Mouse (Mus musculus) CH12.LX (cell line): ENCODE data around the gene Plekhm3.

Experiments used
- CHD1 ChIP-seq: IDR thresholded peaks from 2 replicates; pipeline ENCODE4 v1.6.1; 2012; ENCODE audit warnings: low read depth, low read length, improper control_type of control experiment, inconsistent platforms
- CTCF ChIP-seq, 2 experiments: IDR thresholded peaks in 1 of 2; conservative IDR thresholded peaks in 1 of 2; 2 replicates each; pipeline ENCODE4 v1.5.1; 2011 to 2012; ENCODE audit warnings: low read depth in 2 of 2, low read length in 2 of 2, improper control_type of control experiment in 1 of 2, inconsistent platforms in 1 of 2, mild to moderate bottlenecking in 1 of 2, moderate library complexity in 1 of 2
- ETS1 ChIP-seq: conservative IDR thresholded peaks from 2 replicates; pipeline ENCODE4 v1.6.1; 2012; ENCODE audit warnings: low read depth, mild to moderate bottlenecking, inconsistent platforms, low read length, improper control_type of control experiment, moderate library complexity
- HCFC1 ChIP-seq: IDR thresholded peaks from 2 replicates; pipeline ENCODE4 v1.6.1; 2012; ENCODE audit warnings: low read depth, mild to moderate bottlenecking, inconsistent platforms, low read length, improper control_type of control experiment
- KAT2A ChIP-seq: IDR thresholded peaks from 2 replicates; pipeline ENCODE4 v1.6.1; 2012; ENCODE audit warnings: low read length, improper control_type of control experiment, inconsistent platforms; ENCODE audit not compliant: insufficient replicate concordance
- MAX ChIP-seq: IDR thresholded peaks from 2 replicates; pipeline ENCODE4 v1.6.1; 2011; ENCODE audit warnings: low read length, improper control_type of control experiment
- MAZ ChIP-seq: IDR thresholded peaks from 2 replicates; pipeline ENCODE4 v1.6.1; 2012; ENCODE audit warnings: low read depth, mild to moderate bottlenecking, inconsistent platforms, low read length, improper control_type of control experiment, moderate library complexity
- NRF1 ChIP-seq: IDR thresholded peaks from 2 replicates; pipeline ENCODE4 v1.6.1; 2014; ENCODE audit warnings: low read depth, mild to moderate bottlenecking, inconsistent platforms, low read length, improper control_type of control experiment, moderate library complexity
- POLR2A ChIP-seq: IDR thresholded peaks from 2 replicates; pipeline ENCODE4 v1.6.1; 2011; ENCODE audit warnings: low read depth, mild to moderate bottlenecking, improper control_type of control experiment, low read length
- SIN3A ChIP-seq: IDR thresholded peaks from 2 replicates; pipeline ENCODE4 v1.6.1; 2012; ENCODE audit warnings: low read length, improper control_type of control experiment, inconsistent platforms
- TCF12 ChIP-seq: IDR thresholded peaks from 2 replicates; pipeline ENCODE4 v1.6.1; 2014; ENCODE audit warnings: low read depth, mild to moderate bottlenecking, inconsistent platforms, low read length, improper control_type of control experiment
- USF2 ChIP-seq: conservative IDR thresholded peaks from 2 replicates; pipeline ENCODE4 v1.6.1; 2011; ENCODE audit warnings: low read depth, low read length, improper control_type of control experiment
- ZKSCAN1 ChIP-seq: IDR thresholded peaks from 2 replicates; pipeline ENCODE4 v1.6.1; 2012; ENCODE audit warnings: low read depth, inconsistent platforms, low read length, improper control_type of control experiment, borderline replicate concordance

DNA sequence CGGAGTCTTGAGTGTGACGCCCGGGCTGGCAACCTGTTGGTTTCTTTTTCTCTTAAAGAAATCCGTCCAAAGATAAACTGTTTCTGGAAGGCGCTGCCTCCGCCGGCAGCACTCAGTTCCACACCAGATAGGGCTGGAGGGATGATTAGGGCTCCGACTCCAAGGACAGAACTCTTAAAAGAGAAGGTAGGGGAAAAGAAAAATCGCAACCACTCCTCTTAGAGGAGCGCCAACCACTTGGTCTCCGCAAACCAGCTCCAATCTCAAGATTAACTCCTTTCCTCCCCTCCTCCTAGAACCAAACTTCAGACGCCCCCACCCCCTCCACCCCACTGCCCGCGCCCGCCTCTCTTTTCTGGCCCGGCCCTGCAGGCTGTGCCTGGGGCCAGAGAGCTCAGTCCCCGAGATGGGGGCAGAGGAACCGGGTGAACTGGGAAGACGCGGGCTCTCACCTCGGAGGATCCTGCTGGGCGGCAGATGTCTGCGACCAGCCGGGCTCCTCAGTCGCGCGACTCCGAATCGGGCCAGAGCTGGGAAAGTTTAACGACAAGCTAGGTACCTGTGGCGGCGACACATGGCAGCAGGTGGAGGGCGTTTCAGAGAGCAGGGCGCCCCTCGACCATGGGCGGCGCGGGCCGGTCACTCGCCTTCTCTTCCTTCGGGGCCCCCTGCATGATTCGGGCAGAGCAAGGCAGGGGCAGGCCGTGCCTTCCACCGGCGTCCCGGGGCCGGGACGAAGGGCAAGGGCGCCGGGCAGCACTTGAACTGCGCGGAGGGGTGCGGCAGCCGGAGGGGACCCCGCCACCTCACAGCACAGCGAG lies 219.7 kb downstream of the Plekhm3 start:
- TF ChIP-seq CHD1: no peak
- no peak for TF ChIP-seq POLR2A
- TF ChIP-seq SIN3A: peak; percentile 14; the same call in 1 of the 2 replicates
- no peak for TF ChIP-seq TCF12
- no peak for TF ChIP-seq NRF1
- TF ChIP-seq ETS1: no peak
- no peak for TF ChIP-seq MAX
- TF ChIP-seq CTCF (conservative IDR thresholded peaks at IDR 0.05 in 1 of 2, IDR thresholded peaks at IDR 0.05 in 1 of 2; ENCODE audit: low read depth in 2 of 2, low read length in 2 of 2): no peak
- no peak for TF ChIP-seq USF2
- TF ChIP-seq KAT2A: no peak
- no peak for TF ChIP-seq MAZ
- no peak for TF ChIP-seq ZKSCAN1
- TF ChIP-seq HCFC1: no peak
